Mouse (Mus musculus): ENCODE results near the gene H1f0.
A peak's percentile ranks its signal among the peaks of the same experiment; 100 is the strongest.
"Not testable (repeated sequence)": the region's sequence is repeated elsewhere in the genome, so short reads cannot be mapped to it uniquely, and the experiment has no call there.

H1f0 gene

GRCm38 (mm10) chr15:79005581-79005980 lies 22.7 kb upstream of the H1f0 start:
- no peak for DNase-seq (ENCODE audit: low read depth)

DNA sequence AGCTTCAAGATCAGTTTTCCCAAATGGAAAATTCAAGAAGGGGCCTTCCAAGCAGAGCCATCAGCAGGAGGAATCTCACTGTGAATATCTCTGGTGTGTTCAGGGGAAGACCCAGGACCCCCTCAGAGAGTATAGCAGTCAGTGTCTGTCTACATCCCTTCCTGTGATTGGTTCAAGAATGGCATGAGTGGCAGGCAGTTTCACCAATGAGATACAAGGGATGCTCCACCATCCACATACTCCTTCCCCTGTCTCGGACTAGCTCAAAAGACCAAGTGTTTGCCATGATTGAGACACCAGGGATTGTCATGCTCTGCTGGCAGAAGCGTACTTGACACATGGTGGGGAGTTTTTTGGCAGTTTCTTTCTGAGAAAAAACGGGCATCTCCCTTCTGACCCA lies 21.6 kb upstream of the H1f0 start:
- DNase-seq (ENCODE audit: low read depth) = peak; percentile 32

- no peak for DNase-seq (ENCODE audit: low read depth)
Measured at GRCm38 (mm10) chr15:79007059-79007458, 21.2 kb upstream of the H1f0 start.

DNA sequence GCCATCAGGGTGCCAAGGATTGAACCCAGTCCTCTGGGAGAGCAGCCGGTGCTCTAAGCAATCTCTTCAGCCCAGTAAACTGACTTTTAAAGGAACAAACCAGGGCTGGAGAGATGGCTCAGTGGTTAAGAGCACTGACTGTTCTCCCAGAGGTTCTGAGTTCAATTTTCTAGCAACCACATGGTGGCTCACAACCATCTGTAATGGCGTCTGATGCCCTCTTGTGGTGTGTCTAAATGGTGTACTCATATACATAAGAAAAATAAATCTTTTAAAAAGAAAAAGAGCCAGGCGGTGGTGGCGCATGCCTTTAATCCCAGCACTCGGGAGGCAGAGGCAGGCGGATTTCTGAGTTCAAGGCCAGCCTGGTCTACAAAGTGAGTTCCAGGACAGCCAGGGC lies 20.4 kb upstream of the H1f0 start:
- peak; percentile 44 for DNase-seq (ENCODE audit: low read depth)

GRCm38 (mm10) chr15:79009734-79010133 lies 18.5 kb upstream of the H1f0 start:
- DNase-seq (ENCODE audit: low read depth) = no peak

GRCm38 (mm10) chr15:79011550-79011949 lies 16.7 kb upstream of the H1f0 start:
- DNase-seq (ENCODE audit: low read depth) = no peak

DNA sequence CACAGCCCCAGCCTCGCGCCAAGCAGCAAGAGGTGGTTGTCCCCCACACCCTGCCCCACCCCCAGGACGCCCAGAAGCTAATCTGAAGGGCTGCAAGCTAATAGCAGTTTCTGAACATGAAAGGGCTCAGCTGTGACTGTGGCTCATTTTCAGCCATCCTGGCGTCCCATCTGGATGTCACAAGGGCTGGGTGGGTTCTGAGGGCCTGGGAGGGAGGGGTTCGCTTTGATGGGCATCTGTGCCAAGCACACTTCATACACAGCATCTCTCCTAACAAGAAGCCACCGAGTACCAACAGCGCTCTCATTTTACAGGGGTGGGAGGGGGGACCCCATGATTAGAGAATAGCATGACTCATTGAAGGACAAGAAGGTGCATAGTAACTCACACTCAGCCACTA lies 14.9 kb upstream of the H1f0 start:
- no peak for DNase-seq (ENCODE audit: low read depth)

DNA sequence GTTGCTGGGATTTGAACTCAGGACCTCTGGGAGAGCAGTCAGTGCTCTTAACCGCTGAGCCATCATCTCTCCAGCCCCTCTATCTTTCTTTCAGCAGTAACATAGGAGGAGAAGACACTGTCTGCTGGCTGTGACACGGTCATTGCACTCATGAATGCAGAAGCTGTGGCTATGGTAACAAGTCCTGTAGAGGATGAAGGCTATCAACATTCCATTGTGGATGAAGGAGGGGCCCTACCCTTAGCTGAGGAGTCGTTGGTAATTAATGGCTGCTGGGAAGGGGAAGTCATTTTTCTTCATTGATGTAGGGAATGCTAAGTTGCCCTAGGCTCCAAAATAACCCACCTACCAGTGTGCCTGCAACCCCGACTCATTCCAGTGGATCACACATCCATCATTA lies 10.1 kb upstream of the H1f0 start:
- DNase-seq (ENCODE audit: low read depth) = no peak

GRCm38 (mm10) chr15:79018886-79019285 lies 9.4 kb upstream of the H1f0 start:
- DNase-seq (ENCODE audit: low read depth) = peak; percentile 52

GRCm38 (mm10) chr15:79022671-79023230 lies 5.5 kb upstream of the H1f0 start:
- no peak for DNase-seq (ENCODE audit: low read depth)

- no peak for DNase-seq (ENCODE audit: low read depth)
Measured at GRCm38 (mm10) chr15:79023366-79023765, 4.9 kb upstream of the H1f0 start.

GRCm38 (mm10) chr15:79025687-79026308 lies 2.5 kb upstream of the H1f0 start:
- no peak for DNase-seq (ENCODE audit: low read depth)

- DNase-seq (ENCODE audit: low read depth) = peak; percentile 33
Measured at GRCm38 (mm10) chr15:79026511-79027290, 1.5 kb upstream of the H1f0 start.

DNA sequence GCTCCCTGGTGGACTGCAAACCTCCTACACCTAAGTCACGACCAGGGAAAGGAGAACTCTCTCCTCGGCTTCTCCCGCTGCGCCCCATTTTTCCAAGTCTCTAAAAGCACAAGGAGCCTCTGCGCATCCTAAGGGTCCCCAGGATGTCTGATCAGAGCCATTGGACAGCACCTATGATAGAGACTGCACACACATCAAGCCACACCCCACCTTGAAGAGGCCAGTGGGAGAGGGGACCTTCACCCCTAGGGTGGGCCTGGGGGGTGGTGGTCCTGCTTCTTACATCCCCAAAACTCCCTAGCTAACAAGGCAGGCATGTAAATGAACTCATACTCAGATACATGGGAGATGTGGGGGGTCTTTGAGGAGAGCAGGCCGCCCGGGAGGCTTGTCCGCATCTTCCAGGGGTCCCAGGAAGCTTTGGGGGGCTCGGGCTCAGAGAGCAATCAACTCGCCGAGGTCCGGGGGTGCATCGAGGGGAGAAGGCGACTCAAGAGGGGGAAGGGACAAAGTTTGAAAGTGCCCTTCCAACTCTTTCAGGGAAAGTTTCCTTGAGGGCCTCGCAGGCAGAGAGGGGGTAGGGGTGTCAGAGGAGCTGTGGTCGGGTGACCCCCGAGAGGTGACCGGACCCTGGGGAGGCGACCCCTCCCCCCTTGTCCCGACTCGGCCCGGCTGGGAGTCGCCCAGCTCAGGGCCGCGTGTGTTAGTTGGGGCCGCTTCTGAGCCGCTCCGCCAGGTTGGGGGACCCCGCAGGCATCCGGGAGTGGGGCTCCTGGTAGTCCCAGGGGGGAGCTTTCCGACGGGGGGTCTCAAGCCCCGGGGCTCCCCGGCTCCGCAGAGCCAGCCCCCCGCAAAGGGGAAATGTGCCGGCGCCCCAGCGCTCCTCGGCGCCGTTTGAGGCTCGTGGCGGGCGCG lies 702 bp upstream of the H1f0 start:
- DNase-seq (ENCODE audit: low read depth) = peak; percentile 53

GRCm38 (mm10) chr15:79028823-79029484 lies 704 bp downstream of the H1f0 start:
- DNase-seq (ENCODE audit: low read depth) = peak; percentile 47

- peak; percentile 56 for DNase-seq (ENCODE audit: low read depth)
Measured at GRCm38 (mm10) chr15:79029519-79030241, 1.4 kb downstream of the H1f0 start.

DNA sequence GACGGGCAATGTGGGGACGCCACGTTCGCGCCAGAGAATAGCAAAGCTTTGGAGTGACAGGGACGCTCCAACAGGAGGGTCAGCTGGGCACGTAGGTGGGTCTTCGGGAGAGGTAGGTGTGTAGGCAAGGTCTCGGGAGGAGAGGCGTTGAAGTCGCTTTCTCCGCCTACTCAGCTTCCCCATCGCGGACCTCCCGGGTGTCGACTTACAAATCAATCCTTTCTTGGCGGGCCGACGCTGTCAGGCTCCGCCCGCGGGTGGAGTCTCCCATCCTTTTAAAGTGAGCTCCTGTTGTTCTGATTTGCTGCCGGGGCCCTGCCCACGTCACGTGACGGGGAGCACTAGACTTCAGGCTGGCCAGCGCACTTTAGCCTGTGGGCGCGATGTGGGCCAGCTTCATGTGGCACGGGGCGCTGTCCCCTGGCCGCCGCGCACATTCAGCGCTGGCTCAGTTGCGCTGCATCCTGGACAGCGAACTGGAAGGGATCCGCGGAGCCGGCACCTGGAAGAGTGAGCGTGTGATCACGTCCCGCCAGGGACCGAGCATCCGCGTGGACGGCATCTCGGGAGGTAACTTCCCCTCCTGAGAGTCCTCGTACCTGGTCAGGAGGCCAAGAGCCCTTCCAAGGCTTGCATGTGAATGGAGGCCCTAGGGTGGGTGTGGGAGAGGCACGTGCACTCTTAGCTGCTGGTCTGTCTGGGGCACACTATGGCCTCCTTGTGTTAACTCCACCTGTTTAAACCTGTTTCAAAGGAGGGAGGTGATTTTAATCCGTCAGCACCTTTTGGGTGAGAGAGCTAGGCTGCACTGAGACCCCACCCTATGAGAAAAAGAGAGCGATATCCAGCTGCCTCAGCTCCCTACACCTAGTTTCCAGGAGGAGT lies 2.5 kb downstream of the H1f0 start:
- DNase-seq (ENCODE audit: low read depth) = peak; percentile 97

DNA sequence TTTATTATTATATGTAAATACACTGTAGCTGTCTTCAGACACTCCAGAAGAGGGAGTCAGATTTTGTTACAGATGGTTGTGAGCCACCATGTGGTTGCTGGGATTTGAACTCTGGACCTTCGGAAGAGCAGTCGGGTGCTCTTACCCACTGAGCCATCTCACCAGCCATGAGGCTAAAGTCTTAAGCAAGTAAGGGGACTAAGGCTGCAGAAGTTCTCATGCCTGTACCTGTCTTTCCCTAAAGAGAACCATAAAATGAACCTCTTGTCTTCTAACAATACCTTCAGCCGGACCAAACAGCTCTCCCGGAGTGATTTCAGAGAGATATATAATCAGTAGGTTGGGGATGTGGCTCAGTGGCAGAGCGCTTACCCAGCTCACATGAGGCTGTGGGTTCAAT lies 3.7 kb downstream of the H1f0 start:
- not testable (repeated sequence) for DNase-seq (ENCODE audit: low read depth)

DNA sequence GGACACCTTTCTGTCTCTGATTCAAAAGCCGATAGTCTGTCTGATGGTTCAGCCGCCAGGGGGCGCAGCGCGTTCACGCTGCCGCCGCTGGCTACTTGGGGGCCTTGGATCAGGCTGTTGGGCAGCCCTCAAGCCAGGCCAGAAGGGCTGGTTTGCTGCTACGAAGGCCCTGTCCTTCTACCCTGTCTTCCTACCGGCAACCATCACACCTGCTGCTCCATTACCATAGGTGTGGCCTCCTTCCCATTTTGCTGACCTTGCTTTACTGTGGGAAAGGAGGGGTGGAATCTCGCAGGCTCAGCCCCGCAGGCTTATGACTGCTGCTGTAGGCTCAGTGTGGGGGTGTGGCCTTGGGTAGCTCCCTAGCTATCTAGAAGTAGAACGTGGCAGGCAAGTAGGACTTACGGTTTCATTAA lies 9.7 kb downstream of the H1f0 start:
- DNase-seq (ENCODE audit: low read depth) = peak; percentile 92

- no peak for DNase-seq (ENCODE audit: low read depth)
Measured at GRCm38 (mm10) chr15:79038331-79038730, 10.1 kb downstream of the H1f0 start.

Measured in NIH3T3 (cell line).